Comparison of ENCODE assay signal across 9 mouse cellular contexts in the genomic region with DNA sequence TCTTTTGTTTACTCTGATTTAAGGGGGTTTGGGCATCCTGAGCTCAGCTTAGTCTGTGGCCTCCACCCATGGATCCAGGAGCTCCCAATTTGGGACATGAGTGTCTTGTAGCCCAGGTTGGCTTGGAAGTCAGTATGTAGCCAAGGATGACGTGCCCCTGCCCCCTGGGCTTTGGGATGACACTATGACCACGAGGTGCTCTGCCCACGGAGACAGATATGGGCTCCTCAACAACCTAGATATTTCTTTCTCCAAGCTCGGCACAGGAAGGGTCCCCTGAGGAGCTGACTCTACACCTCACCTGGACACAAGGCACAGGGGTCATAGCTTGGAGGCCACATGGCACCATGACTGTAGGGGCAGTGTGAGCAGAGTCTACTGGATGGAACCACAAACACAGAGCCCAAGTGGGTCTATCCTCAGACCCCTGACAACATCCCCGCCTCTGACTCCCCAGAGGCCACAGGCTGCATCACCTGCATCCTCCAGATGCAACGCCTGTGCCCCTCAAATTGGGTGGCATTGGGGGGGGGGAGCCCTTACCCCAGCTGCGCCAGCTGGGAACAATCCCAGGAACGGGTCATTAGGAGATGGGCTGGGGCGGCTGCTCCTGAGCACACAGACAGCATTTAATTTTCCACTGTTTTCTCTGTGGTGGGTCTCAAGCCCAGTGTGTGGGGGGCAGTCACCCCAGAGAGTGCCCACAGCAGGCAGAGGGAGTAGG. TPM values are rescaled to one million over a fixed set of nuclear protein-coding genes. Genes with fewer than 3 reads are reported as not detected.
DNase-seq lines count a peak whose midpoint lies in the region; ATAC-seq and TF ChIP-seq lines count a peak whose summit lies in the region.
"Had no signal": no experiment of that assay in that cellular context is flagged by ENCODE, and none has a peak within 500 bp of the region (broad histone marks: within the 10 kb centered on the region; RNA-seq: fewer than 3 reads in every experiment).

No protein-coding gene starts in this region.

- no peak overlapping the region for H3K27ac ChIP-seq in embryonic facial prominence, embryonic 11.5 days (replicated peaks; ENCODE audit: low read depth, low read length)
- H3K27ac ChIP-seq in embryonic facial prominence, embryonic 10.5 days (replicated peaks): no peak overlapping the region
- H3K27ac ChIP-seq in midbrain, embryonic 10.5 days (replicated peaks): no peak overlapping the region
- no peak overlapping the region for H3K27ac ChIP-seq in midbrain, postnatal 0 days (ENCODE audit: low read depth, low read length)
- H3K27ac ChIP-seq in limb, embryonic 10.5 days: no peak overlapping the region
- H3K27ac ChIP-seq: embryonic facial prominence, embryonic 13.5 days had no signal

- 61% methylated on average over 9 of the region's 9 CpGs for WGBS in embryonic facial prominence, embryonic 11.5 days
- WGBS in embryonic facial prominence, embryonic 10.5 days: 65% methylated on average over 9 of the region's 9 CpGs
- WGBS in midbrain, embryonic 10.5 days: 63% methylated on average over 9 of the region's 9 CpGs
- WGBS in midbrain, postnatal 0 days: 64% methylated on average over 9 of the region's 9 CpGs
- WGBS in limb, embryonic 10.5 days: 68% methylated on average over 9 of the region's 9 CpGs

- H3K9me3 ChIP-seq in embryonic facial prominence, embryonic 11.5 days (replicated peaks; ENCODE audit: control insufficient read depth, low read length): no peaks in the 10 kb centered on the region
- H3K9me3 ChIP-seq in embryonic facial prominence, embryonic 10.5 days: no peaks in the 10 kb centered on the region
- no peaks in the 10 kb centered on the region for H3K9me3 ChIP-seq in midbrain, embryonic 10.5 days (replicated peaks)
- no peaks in the 10 kb centered on the region for H3K9me3 ChIP-seq in midbrain, postnatal 0 days (ENCODE audit: low read length)
- H3K9me3 ChIP-seq in limb, embryonic 10.5 days (replicated peaks): no peaks in the 10 kb centered on the region
- H3K9me3 ChIP-seq: embryonic facial prominence, embryonic 13.5 days had no signal

- no peak overlapping the region for H3K4me3 ChIP-seq in embryonic facial prominence, embryonic 11.5 days (ENCODE audit: low read depth, low read length)
- H3K4me3 ChIP-seq in embryonic facial prominence, embryonic 10.5 days: no peak overlapping the region
- no peak overlapping the region for H3K4me3 ChIP-seq in midbrain, embryonic 10.5 days
- no peak overlapping the region for H3K4me3 ChIP-seq in midbrain, postnatal 0 days (ENCODE audit: low read depth, low read length)
- H3K4me3 ChIP-seq in limb, embryonic 10.5 days: 0 out of 2 replicates have a peak overlapping the region, but pooled peaks have one; percentile 3
- H3K4me3 ChIP-seq: embryonic facial prominence, embryonic 13.5 days had no signal

- H3K36me3 ChIP-seq in embryonic facial prominence, embryonic 11.5 days (replicated peaks; ENCODE audit: control insufficient read depth, insufficient read depth, low read depth, low read length): no peaks in the 10 kb centered on the region
- no peaks in the 10 kb centered on the region for H3K36me3 ChIP-seq in embryonic facial prominence, embryonic 10.5 days (replicated peaks)
- H3K36me3 ChIP-seq in midbrain, embryonic 10.5 days: no peaks in the 10 kb centered on the region
- no peaks in the 10 kb centered on the region for H3K36me3 ChIP-seq in midbrain, postnatal 0 days (ENCODE audit: insufficient read depth, low read length)
- H3K36me3 ChIP-seq in limb, embryonic 10.5 days: no peaks in the 10 kb centered on the region
- H3K36me3 ChIP-seq: embryonic facial prominence, embryonic 13.5 days had no signal

- no peaks in the 10 kb centered on the region for H3K4me1 ChIP-seq in embryonic facial prominence, embryonic 11.5 days (ENCODE audit: control insufficient read depth, insufficient read depth, low read length)
- H3K4me1 ChIP-seq in embryonic facial prominence, embryonic 10.5 days: peaks cover 11% of the 10 kb centered on the region
- H3K4me1 ChIP-seq in midbrain, embryonic 10.5 days: peaks cover 7% of the 10 kb centered on the region; the same call in 1 of the 2 replicates
- no peaks in the 10 kb centered on the region for H3K4me1 ChIP-seq in midbrain, postnatal 0 days (ENCODE audit: insufficient read depth, low read length)
- peaks cover 8% of the 10 kb centered on the region for H3K4me1 ChIP-seq in limb, embryonic 10.5 days

- TF ChIP-seq CTCF in midbrain, postnatal 0 days (IDR thresholded peaks at IDR 0.05): no peak

- no peak overlapping the region for H3K4me2 ChIP-seq in embryonic facial prominence, embryonic 11.5 days (ENCODE audit: low read depth, low read length)
- H3K4me2 ChIP-seq in midbrain, postnatal 0 days (ENCODE audit: low read depth, low read length, poor library complexity, severe bottlenecking): no peak overlapping the region
- H3K4me2 ChIP-seq: embryonic facial prominence, embryonic 13.5 days had no signal

- 0 out of 2 replicates have a peak, but pooled peaks have one; percentile 30 for ATAC-seq in embryonic facial prominence, embryonic 11.5 days (replicated peaks; ENCODE audit: insufficient number of reproducible peaks, low FRiP score, low TSS enrichment, low read depth)
- ATAC-seq in midbrain, postnatal 0 days (ENCODE audit: low FRiP score): no peak

- DNase-seq in embryonic facial prominence, embryonic 11.5 days (ENCODE audit: low spot score): no peak
- no peak for DNase-seq in embryonic facial prominence, embryonic 10.5 days (ENCODE audit: low spot score)
- peak; percentile 5 for DNase-seq in heart, postnatal 4 days
- DNase-seq in heart, adult 9 months (ENCODE audit: low spot score in 2 of 2): no peak
- peak; percentile 10 for DNase-seq in midbrain, embryonic 10.5 days (ENCODE audit: low spot score)
- DNase-seq in midbrain, postnatal 0 days (ENCODE audit: low spot score): no peak
- DNase-seq in limb, embryonic 10.5 days (ENCODE audit: low spot score): peak; percentile 27
- DNase-seq in adipocyte (ENCODE audit: low spot score): no peak

- H3K27me3 ChIP-seq in embryonic facial prominence, embryonic 11.5 days (ENCODE audit: control insufficient read depth, insufficient read depth, low read length): peaks cover 45% of the 10 kb centered on the region
- H3K27me3 ChIP-seq in embryonic facial prominence, embryonic 10.5 days (replicated peaks; ENCODE audit: low read depth, poor library complexity, severe bottlenecking): peaks cover 57% of the 10 kb centered on the region
- peaks cover 59% of the 10 kb centered on the region for H3K27me3 ChIP-seq in midbrain, embryonic 10.5 days (ENCODE audit: low read depth, poor library complexity, severe bottlenecking)
- peaks cover 40% of the 10 kb centered on the region for H3K27me3 ChIP-seq in midbrain, postnatal 0 days (ENCODE audit: insufficient read depth, low read length)
- peaks cover 57% of the 10 kb centered on the region for H3K27me3 ChIP-seq in limb, embryonic 10.5 days (ENCODE audit: low read depth, poor library complexity, severe bottlenecking)

- H3K9ac ChIP-seq in embryonic facial prominence, embryonic 11.5 days (replicated peaks; ENCODE audit: low read length): no peak overlapping the region
- H3K9ac ChIP-seq in midbrain, postnatal 0 days (replicated peaks; ENCODE audit: low read length, poor library complexity, severe bottlenecking): no peak overlapping the region
- H3K9ac ChIP-seq: embryonic facial prominence, embryonic 13.5 days had no signal

RNA-seq across cellular contexts. Expression of gene Nfic, which starts 4.6 kb away (rescaled TPM):
- 13.1 and 16.1 TPM in 2 replicates for polyA plus RNA-seq in embryonic facial prominence, embryonic 11.5 days (2014; fragmentation: Nextera tagmentation; extraction: Ambion mirVana)
- polyA plus RNA-seq in embryonic facial prominence, embryonic 10.5 days (2016; fragmentation: Nextera tagmentation; extraction: Ambion mirVana): 12.5 and 20.2 TPM in 2 replicates
- total RNA-seq in heart, postnatal 4 days (2021): 100 to 1,000 TPM; 125 to 130 TPM
- 8.7 and 11.7 TPM in 2 replicates for polyA plus RNA-seq in midbrain, embryonic 10.5 days (2016; fragmentation: Nextera tagmentation; extraction: Ambion mirVana)
- total RNA-seq in midbrain, postnatal 0 days (2014; rRNA removed): 16.2 and 17.4 TPM in 2 replicates
- polyA plus RNA-seq in midbrain, postnatal 0 days (2015; fragmentation: Nextera tagmentation; extraction: Ambion mirVana): 19.1 and 21.3 TPM in 2 replicates
- 9.3 and 19.8 TPM in 2 replicates for polyA plus RNA-seq in limb, embryonic 10.5 days (2016; fragmentation: Nextera tagmentation; extraction: Ambion mirVana)

RNA-seq across cellular contexts. Expression of gene Celf5, which starts 31.7 kb away (rescaled TPM):
- 2.5 and 2.7 TPM in 2 replicates for polyA plus RNA-seq in embryonic facial prominence, embryonic 11.5 days (2014; fragmentation: Nextera tagmentation; extraction: Ambion mirVana)
- polyA plus RNA-seq in embryonic facial prominence, embryonic 10.5 days (2016; fragmentation: Nextera tagmentation; extraction: Ambion mirVana): 1.2 and 2.3 TPM in 2 replicates
- under 1 TPM; 0.09 to 0.33 TPM for total RNA-seq in heart, postnatal 4 days (2021)
- polyA plus RNA-seq in midbrain, embryonic 10.5 days (2016; fragmentation: Nextera tagmentation; extraction: Ambion mirVana): 5.0 and 10.8 TPM in 2 replicates
- total RNA-seq in midbrain, postnatal 0 days (2014; rRNA removed): 142 and 206 TPM in 2 replicates
- 61.5 and 74.0 TPM in 2 replicates for polyA plus RNA-seq in midbrain, postnatal 0 days (2015; fragmentation: Nextera tagmentation; extraction: Ambion mirVana)
- polyA plus RNA-seq in limb, embryonic 10.5 days (2016; fragmentation: Nextera tagmentation; extraction: Ambion mirVana): 0.24 and 0.48 TPM in 2 replicates

RNA-seq across cellular contexts. Expression of gene Ncln, which starts 45.4 kb away (rescaled TPM):
- 31.9 and 44.2 TPM in 2 replicates for polyA plus RNA-seq in embryonic facial prominence, embryonic 11.5 days (2014; fragmentation: Nextera tagmentation; extraction: Ambion mirVana)
- 85.2 and 94.3 TPM in 2 replicates for polyA plus RNA-seq in embryonic facial prominence, embryonic 10.5 days (2016; fragmentation: Nextera tagmentation; extraction: Ambion mirVana)
- total RNA-seq in heart, postnatal 4 days (2021): 10 to 100 TPM; 57.1 to 62.3 TPM
- 84.5 and 87.5 TPM in 2 replicates for polyA plus RNA-seq in midbrain, embryonic 10.5 days (2016; fragmentation: Nextera tagmentation; extraction: Ambion mirVana)
- 83.0 and 93.1 TPM in 2 replicates for total RNA-seq in midbrain, postnatal 0 days (2014; rRNA removed)
- 58.1 and 63.3 TPM in 2 replicates for polyA plus RNA-seq in midbrain, postnatal 0 days (2015; fragmentation: Nextera tagmentation; extraction: Ambion mirVana)
- polyA plus RNA-seq in limb, embryonic 10.5 days (2016; fragmentation: Nextera tagmentation; extraction: Ambion mirVana): 100 and 102 TPM in 2 replicates

RNA-seq across cellular contexts. Expression of gene S1pr4, which starts 49.1 kb away (rescaled TPM):
- polyA plus RNA-seq in embryonic facial prominence, embryonic 11.5 days (2014; fragmentation: Nextera tagmentation; extraction: Ambion mirVana): 0.20 and 0.31 TPM in 2 replicates
- 0.28 and 0.51 TPM in 2 replicates for polyA plus RNA-seq in embryonic facial prominence, embryonic 10.5 days (2016; fragmentation: Nextera tagmentation; extraction: Ambion mirVana)
- under 1 TPM; 0.50 to 0.57 TPM for total RNA-seq in heart, postnatal 4 days (2021)
- polyA plus RNA-seq in midbrain, embryonic 10.5 days (2016; fragmentation: Nextera tagmentation; extraction: Ambion mirVana): 0.37 and 0.89 TPM in 2 replicates
- total RNA-seq in midbrain, postnatal 0 days (2014; rRNA removed): 0.09 and 0.16 TPM in 2 replicates
- 0.40 and 0.41 TPM in 2 replicates for polyA plus RNA-seq in midbrain, postnatal 0 days (2015; fragmentation: Nextera tagmentation; extraction: Ambion mirVana)
- polyA plus RNA-seq in limb, embryonic 10.5 days (2016; fragmentation: Nextera tagmentation; extraction: Ambion mirVana): 0.34 and 0.39 TPM in 2 replicates

RNA-seq across cellular contexts. Expression of gene Smim24, which starts 58.0 kb away (rescaled TPM):
- polyA plus RNA-seq in embryonic facial prominence, embryonic 11.5 days (2014; fragmentation: Nextera tagmentation; extraction: Ambion mirVana): 3.4 and 4.1 TPM in 2 replicates
- polyA plus RNA-seq in embryonic facial prominence, embryonic 10.5 days (2016; fragmentation: Nextera tagmentation; extraction: Ambion mirVana): 2.0 and 2.8 TPM in 2 replicates
- 1 to 10 TPM; 1.9 to 2.4 TPM for total RNA-seq in heart, postnatal 4 days (2021)
- 1.7 and 2.3 TPM in 2 replicates for polyA plus RNA-seq in midbrain, embryonic 10.5 days (2016; fragmentation: Nextera tagmentation; extraction: Ambion mirVana)
- 1.5 and 1.7 TPM in 2 replicates for total RNA-seq in midbrain, postnatal 0 days (2014; rRNA removed)
- polyA plus RNA-seq in midbrain, postnatal 0 days (2015; fragmentation: Nextera tagmentation; extraction: Ambion mirVana): 1.1 and 2.0 TPM in 2 replicates
- 1.9 and 2.9 TPM in 2 replicates for polyA plus RNA-seq in limb, embryonic 10.5 days (2016; fragmentation: Nextera tagmentation; extraction: Ambion mirVana)

Comparison
In these comparisons a context has a peak if more than half of its experiments do, and no peak if none do; other contexts are left out.
1. DNase-seq: peak in heart, postnatal 4 days (single experiment), midbrain, embryonic 10.5 days (single experiment) and limb, embryonic 10.5 days (single experiment); none in embryonic facial prominence, embryonic 11.5 days (single experiment), embryonic facial prominence, embryonic 10.5 days (single experiment), heart, adult 9 months (0 of 2), midbrain, postnatal 0 days (single experiment) and adipocyte (single experiment).